Mouse (Mus musculus) brain, embryonic 18.5 days (tissue): ENCODE results near the gene Tm4sf1.

Experiments
- DNase-seq: peaks from one replicate; pipeline ENCODE4 v3.0.0-alpha.2; 2012; ENCODE audit warnings: low read depth, low spot score

The Tm4sf1 gene

GRCm38 (mm10) chr3:57287854-57288720 lies 13.7 kb downstream of the Tm4sf1 start:
- DNase-seq, result no peak

- no peak for DNase-seq
These were observed 14.3 kb downstream of the Tm4sf1 start for GRCm38 (mm10) chr3:57287438-57287837.

GRCm38 (mm10) chr3:57278225-57278624 lies 23.6 kb downstream of the Tm4sf1 start:
- no peak for DNase-seq

- DNase-seq, result no peak
These were observed 24.3 kb downstream of the Tm4sf1 start for GRCm38 (mm10) chr3:57277453-57277852.

DNA sequence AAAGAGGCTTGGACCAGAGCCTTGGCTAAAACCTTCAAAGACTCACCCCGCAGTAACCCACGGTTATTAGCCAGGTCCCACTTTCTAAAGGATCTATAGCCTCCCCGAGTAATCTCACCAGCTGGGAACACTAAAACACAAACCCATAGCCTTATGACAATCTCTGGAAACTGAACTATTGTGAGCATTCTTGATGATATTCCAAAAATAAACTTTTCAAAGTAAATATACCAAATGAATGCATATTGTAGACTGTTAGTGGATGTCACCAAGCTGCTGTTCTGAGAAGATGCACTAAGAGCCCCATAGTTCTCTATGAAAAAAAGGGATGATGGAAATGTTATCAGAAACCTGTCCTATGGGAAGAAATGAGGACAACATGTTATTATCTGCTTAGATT lies 25.0 kb downstream of the Tm4sf1 start:
- DNase-seq, result no peak

- no peak for DNase-seq
These were observed 32.8 kb downstream of the Tm4sf1 start for GRCm38 (mm10) chr3:57268994-57269393.

DNA sequence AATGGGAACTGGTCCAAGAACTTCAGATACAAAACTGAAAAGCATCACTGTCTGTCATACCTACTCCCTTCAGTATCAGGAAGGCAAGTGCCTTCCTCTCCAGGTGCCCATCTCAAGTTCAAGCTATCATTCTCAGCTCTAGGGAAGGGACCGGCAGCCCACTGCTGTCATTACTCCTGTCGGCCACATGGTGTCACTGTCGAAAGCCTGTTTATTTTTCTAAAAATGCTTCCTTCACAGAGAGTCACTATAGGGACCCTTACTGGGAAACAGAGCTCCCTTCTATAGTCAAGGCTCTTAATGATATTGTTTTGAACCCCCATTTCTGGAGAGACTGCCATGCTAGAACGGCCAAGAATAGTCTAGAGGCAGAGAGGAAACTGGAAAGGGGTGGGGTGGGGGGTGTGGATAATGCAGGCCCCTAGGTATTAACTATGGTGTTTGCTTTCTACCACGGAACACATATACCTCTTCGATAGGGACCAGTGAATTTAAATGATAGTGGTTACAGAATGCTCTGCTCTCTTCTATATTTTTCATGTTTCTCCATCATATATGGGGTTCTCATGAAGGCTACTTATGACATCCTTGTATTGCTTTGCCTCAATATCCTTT lies 34.1 kb downstream of the Tm4sf1 start:
- DNase-seq, result no peak

DNA sequence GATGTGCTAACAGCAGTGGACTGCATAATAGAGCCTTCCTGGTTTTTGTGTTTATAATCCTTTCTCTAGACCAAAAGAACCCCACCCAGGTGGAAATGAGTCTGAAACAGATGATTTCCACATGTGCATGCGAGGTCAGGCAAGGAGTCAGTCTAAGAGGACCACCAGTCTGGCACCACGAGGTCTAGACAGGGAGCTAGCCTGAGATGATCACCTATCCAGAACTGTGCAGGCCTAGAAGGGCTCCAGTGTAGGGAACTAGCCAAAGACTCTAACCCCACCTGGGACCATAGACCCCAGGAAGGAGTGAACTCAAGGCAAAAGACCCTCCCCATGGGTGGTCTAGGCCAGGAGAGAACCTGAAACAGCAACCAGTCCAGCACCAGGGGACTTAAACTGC lies 48.7 kb downstream of the Tm4sf1 start:
- DNase-seq, result no peak

DNA sequence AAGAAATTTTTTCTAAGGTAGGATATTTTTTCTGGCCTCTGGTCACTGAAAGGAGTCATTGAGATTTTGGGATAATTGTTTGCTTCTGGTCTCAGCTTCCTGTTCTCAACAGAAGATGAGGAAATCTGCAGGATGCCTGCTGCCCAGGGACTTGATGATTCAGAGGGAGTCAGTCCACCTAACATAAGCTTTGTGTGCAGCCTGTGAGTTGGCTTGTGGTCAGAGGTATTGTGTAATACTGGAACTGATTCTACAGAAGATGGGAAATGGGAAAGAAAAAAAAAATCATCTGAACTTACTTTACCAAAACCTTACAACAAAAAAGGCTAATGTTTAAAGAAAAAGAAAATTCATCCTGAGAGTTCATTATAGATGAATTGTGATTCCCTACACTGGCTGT lies 49.2 kb downstream of the Tm4sf1 start:
- DNase-seq, result no peak

GRCm38 (mm10) chr3:57245242-57245641 lies 56.5 kb downstream of the Tm4sf1 start:
- DNase-seq, result no peak
